Mouse (Mus musculus) adrenal gland, postnatal 25 days (tissue): ENCODE measurements around the gene C5ar2. TPM values are rescaled to one million over a fixed set of nuclear protein-coding genes. Genes with fewer than 3 reads are reported as not detected.
A peak's percentile ranks its signal among the peaks of the same experiment; 100 is the strongest.
"Not testable (repeated sequence)": the region's sequence is repeated elsewhere in the genome, so short reads cannot be mapped to it uniquely, and the experiment has no call there.

Source experiments
- DNase-seq: peaks from one replicate; pipeline ENCODE4 v3.0.0; 2021; ENCODE audit warnings: mixed read lengths
- long read RNA-seq: library from polyadenylated mRNA; stranded (forward); transcript quantifications from one replicate; pipeline ENCODE4 v2.0.0, GENCODE M21; 2021
- total RNA-seq: library from RNA; stranded (reverse); gene quantifications from 2 replicates; pipeline ENCODE4 v1.2.3, GENCODE M21; 2021

Gene C5ar2
- total RNA-seq, result 0.24 TPM in 1 of 2 replicates, not detected in the other
- long read RNA-seq, result 0 reads

DNA sequence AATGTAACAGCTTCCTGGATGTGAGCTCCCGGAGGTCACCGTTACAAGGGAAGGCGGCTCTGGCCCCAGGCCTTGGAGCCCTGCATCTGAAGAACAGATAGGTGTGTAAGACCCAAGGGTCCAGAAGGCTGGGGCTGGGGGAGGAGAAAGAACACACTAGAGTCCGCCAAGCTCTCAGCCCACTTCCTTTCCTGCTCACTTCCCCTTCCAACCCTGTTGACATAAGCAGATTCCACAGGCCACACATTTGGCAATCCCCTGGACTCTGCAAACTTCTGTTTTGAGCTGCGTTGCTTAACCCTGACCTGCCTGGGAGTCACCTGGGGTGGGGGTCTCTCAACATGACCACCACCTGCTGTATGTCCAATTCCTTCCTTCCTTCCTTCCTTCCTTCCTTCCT, at the start of gene C5ar2:
C5ar2 (minus strand) TSS at position 88 of the 400 bp plus-strand sequence.
- no peak for DNase-seq

DNA sequence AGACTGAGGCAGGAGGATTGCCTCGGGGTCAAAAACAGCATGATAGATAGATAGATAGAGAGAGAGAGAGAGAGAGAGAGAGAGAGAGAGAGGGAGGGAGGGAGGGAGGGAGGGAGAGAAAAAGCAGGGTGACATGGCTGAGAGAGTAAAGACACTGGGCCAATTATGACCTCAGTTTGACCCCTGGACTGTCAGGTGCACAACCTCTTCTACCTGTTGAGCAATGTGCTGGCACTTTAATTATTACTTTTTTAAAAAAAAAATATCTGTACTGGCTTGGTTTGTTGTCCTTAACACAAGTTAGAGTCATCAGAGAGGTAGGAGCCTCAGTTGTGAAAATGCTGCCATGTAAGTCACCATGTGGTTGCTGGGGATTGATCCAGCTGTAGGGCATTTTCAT, 43.8 kb upstream of the C5ar2 start:
- DNase-seq, result no peak

DNA sequence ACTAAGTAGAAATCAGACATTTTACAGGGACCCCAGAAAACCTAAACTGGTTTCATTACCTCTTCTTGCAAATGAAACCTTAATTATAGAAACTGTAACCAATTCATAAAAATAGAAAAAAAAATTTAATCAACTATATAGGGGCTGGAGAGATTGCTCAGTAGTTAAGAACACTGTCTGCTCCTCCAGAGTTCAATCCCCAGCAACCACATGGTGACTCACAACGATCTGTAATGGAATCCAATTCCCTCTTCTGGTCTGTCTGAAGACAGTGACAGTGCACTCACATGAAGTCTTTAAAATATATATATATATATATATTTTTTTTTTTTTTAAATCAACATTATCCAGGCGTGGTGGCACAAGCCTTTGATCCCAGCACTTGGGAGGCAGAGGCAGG, 43.1 kb upstream of the C5ar2 start:
- DNase-seq, result no peak

DNA sequence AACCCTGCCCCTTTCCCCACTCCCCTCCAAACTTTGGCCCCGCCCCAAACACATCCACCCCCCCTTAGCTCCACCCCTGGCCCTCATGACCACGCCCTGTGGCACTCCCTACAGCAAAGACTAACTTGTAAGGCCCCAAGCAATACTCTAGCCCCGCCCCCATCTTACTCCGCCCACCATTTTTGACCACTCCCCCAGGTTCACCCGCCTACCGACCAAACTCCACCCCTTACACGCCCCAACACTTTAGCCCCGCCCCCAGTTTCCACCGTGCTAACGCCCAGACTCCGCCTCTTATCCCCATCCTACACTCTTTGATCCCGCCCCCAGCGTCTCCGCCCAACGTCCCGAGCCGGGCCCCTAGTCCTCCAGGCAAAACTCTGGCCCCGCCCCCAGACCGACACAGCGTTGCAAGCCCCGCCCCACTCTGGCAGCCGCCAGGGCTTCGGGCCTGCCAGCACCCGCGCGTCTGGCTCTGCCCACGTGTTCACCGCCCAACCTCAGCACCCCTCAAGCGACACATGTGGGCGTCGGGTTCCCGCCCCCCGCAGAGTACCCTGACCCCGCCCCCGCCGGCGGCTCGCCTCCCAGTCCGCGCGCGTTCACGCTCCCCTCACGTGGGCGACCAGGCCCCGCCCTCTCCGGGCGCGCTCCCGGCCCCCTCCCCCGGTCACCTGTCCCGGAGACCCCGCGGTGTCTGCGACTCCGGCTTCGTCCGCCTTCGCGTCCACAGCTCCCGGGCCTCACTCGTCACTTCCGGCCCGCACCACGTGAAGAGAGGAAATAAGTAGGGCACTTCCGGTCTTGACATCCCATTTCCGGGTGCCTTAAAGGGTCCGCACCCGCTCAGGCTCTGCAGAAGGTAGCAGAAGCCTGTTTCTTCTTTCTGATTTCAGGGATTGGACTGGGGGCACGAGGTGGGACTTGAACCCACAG, 42.3 kb upstream of the C5ar2 start, which contains the start of gene Ccdc9:
Ccdc9 (minus strand) TSS at position 770 of the 936 bp plus-strand sequence.
- DNase-seq, result peak; percentile 100

DNA sequence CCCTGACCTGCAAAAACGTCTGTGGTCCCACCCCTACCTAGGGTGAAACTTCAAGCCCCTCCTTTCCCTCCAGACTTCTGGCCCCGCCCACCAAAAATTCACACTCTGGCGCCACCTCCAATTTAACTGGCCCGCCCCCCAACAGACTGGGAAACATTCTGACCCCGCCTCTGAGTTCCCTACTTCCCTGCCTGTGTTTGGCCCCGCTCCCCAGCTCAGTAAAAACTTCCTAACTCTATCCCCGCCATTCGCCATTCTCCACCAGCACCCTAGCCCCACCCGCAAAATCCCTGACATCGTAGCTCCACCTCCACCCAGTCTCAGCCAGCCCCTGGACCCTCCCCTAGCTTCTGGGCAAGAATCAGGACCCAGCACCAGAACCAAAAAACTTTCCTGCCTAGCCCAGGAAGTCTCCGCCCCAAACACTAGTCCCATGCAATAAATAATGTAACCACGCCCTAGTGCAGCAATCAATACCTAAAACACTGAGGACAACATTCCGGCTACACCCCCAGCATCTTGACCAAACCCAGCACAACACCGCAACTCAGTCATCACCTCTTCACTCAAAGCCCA, 41.6 kb upstream of the C5ar2 start:
- peak; percentile 54 for DNase-seq

DNA sequence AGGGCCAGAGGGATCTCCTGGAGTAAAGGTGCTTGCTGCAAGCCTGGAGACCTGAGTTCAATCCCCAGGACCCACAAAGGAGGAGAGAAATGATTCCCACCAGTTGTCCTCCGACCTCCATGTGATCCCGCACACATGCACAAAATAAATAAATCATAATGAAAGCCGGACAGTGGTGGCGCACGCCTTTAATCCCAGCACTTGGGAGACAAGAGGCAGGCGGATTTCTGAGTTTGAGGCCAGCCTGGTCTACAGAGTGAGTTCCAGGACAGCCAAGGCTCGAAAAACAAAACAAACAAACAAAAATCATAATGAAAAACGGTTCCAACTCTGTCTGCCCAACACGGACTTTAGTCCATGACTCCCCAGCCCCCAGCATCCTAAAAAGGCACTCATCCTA, 41.0 kb upstream of the C5ar2 start:
- DNase-seq, result no peak

DNA sequence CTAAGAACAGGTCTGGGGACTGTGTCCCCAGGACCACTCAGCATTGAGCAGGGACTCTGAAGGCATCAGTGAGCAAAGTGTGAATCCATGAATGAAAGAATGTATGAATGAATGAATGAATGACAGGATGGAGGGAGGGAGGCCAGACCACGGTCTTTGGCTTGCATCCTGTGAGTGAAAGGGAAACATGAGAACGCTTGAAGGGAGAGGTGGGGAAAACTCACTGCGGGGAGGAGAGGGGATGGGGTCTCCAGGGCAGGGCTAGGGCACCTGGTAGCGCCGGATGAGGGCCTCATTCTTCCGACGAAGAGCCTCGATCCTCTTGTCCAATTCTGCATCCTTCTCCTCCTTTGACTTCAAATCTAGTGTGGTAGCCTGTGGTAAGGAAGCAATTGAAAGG, 40.0 kb upstream of the C5ar2 start:
- DNase-seq, result no peak

DNA sequence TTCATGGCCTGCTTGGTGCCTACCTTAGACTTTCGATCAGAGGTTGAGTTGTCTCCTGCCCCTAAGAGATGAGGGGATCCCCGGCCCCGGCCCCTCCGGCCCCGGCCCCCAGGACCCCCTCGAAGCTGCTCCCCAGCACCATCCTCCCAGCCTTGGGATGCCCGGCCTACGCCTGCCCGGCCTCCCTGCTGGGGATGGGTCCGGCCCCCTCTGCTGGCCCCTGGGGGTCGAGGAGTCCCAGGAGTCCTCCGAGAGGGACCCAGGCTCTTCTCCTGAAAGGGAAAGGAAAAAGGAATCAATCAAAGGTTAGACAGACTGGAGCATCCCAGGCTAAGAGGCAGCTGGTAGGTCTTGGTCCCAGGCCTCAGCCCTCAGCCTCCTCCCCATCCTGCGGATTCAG, 38.4 kb upstream of the C5ar2 start:
- no peak for DNase-seq

DNA sequence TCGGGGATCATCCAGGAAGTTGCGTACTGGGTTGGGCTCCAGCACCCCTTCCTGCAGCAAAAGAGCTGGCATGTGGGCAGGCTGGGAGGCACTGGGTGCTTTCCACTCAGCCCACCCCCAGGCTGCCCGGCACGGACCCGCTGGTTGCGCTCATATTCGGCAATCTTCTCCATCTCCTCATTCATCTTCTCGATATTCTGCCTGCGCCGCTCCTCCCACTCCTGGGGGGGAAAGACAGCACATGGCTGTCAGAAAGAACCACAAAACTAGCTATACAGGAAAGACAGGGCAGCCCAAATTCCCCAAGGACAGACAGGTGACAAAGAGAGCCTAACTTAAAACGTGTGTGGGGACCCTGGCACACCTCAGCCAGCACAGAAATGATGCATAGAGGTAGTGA, 36.8 kb upstream of the C5ar2 start:
- no peak for DNase-seq

DNA sequence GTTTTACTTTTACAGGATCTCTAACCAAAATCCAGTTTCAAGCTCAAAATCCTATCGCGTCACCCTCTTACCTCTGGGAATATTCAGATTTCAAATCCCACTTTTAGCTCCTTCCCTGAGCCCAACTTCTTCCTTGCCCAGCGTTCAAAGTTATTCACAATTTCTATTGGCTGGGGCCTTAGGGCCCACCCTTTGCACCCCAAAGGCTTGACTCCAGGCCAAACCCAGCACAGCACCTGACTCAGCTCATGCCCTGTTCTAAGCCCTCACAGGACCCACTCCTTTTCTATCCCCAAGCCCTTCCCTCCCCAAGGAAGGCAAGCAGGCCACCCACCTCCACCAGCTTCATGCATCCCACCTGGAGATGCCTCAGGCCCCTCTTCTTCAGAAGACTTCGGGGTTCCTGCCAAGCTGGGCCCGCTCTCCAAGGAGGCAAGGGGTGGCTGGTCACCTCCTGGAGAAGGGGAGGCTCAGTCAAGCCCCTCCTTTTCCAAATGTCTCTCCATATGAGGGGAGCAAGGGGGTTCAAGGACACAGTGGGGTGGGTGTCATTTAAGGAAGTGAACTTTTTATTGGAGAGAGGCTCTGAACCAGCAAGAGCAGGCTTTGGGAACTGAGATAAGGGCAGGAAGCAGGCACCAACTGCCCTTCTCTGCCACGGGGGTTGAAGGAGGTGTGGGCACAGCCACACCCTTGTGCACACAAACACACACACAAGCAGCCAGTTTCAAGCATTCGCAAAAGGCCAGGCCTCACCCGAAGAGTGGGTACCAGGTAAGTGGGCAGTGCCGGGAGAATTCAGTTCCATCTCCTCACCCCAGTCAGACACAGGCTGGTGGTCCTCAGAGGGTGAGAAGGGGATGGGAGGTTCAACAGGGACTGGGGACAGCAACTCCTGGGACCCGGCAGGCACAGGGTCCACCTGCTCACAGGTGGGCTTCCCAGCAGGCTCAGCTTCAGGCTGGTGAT, 31.3 kb upstream of the C5ar2 start:
- DNase-seq, result no peak

DNA sequence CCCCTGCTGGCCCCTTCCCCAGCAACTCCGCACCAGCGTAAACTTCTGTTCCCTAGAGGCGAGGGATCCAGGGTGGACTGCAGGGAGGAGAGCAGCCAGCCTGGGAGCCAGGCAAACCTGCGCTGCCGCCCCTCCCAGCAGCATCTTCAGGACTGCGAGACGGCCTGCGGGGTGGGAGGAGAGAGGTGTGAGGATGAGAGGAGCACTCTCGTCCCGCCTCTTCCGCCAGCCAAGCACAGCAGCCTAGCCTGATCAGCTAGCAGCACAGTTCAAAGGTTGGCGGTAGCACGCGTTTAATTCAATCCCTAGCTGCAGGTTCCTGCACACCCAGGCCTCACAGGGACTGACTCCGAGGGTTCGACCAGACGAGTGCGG, 29.8 kb upstream of the C5ar2 start:
- DNase-seq, result peak; percentile 64

DNA sequence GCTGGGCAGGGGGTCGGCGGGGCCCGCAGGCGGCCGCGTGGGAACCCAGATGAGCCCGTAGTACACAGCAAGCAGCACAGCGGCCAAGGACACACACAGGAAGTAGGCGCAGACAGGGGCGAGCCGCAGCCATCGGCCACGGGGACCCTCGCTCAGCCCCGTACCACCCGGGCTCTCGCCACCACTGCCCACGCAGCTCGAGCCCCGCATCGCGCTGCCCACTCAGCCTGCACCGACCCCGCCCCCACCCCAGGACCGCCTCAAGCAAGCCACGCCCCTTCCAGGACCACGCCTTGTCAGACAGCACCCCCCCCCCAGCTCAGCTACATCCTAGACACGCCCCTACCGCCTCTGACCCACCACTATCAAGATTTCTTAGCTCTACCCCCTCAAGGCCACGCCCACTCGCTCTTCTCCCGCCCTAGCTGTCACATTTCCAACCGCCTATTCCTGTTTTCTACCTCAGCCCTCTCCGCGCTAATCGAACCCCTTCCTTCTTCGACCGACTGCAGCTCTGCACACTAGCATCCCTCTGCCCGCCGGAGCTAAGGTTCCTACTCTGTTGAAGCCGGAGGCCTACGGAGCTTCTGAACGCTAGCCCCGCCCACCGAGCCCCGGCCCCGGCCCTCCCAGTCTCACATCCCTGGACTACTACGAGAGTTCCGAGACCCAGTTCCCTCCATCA, 29.3 kb upstream of the C5ar2 start, which contains the start of gene Inafm1:
Inafm1 (minus strand) TSS at position 537 of the 685 bp plus-strand sequence.
- peak; percentile 87 for DNase-seq

DNA sequence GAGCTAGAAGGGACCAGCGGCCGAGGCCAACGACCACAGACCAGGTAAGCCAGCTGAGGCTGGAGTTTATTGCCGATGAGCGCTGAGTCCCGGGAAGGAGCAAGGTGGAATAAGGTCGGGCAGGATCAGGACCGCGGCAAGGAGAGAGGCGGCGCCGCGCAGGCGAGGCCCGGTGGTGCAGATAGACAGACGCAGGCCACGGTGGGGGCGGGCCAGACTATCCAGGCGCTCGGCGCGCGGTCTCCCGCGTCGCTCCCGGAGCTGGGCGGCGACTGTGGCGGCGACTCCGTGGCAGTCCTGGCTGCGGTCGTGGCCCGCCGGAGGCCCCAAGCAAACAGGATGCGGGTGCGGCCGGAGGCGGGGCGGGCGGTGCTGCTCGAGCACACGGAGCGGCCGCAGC, 28.7 kb upstream of the C5ar2 start:
- DNase-seq, result peak; percentile 80

DNA sequence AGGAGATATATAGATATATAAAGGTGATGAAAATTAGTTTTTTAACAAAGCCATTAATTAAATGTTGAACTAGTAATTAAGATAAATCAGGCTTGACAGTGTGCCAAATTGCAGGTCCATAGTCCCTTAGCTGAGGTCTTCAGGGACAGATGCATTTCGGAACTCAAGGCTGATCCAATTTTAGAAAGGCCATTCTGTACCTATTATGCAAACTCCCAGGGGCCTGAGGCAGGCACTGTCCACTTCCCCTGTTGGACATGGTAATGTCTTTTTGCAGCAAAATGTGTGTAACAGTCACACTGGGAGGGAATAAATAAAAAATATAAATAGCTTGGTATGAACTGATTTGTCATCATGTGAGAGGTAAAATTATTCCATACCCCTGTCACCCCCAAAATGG, 27.2 kb upstream of the C5ar2 start:
- DNase-seq, result no peak

DNA sequence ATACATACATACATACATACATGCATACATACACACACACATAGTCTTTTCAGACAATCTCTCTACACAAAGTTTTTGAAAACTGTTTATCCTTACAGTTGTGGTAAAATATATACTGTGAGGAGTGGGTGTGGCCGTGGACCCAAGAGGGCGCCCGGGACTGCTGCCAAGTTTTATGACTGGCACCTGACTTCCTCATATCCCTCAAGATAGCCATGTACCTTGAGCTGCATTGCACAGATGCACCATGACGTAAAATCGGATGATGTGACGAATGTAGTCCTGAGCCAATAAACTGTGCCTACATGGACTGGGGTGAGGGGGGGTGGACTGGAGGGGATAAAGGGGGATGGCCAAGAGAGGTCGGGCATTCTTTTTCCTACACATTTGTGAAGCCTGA, 22.6 kb upstream of the C5ar2 start:
- not testable (repeated sequence) for DNase-seq

DNA sequence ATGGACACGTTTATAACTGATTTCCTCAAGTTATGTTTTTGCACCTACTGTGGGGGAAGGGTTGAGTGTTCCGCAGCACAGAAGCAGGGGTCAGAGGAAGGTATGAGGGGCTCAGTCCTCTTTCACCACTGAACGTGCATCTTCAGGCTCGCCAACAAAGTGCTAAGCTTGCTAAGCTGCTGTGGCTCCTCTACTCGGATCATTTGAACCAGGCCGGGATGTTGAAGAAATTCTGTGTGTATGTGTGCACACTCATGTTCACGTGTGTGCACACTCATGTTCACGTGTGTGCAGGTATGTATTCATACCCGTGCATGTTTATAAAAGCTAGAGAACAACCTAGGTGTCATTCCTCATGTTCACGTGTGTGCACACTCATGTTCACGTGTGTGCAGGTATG, 21.9 kb upstream of the C5ar2 start:
- no peak for DNase-seq

DNA sequence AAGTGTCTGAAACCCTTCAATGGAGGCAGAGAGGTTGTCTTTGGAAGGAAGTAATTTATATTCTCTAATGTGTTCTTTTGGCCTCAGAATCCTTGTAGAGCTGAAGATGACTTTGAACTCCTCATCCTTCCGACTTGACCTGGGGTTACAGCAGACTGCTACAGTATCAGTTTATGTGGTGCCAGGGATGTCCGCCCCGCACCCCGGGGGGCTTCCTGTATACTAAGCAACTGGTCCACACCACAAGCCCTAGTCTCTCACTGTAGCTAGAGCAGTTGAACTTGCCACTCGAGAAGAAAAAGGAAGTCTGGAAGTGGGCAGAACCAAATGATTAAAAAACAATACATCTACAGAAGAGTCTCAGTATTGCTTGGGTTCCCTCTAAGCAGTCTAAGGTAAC, 19.9 kb upstream of the C5ar2 start:
- no peak for DNase-seq

DNA sequence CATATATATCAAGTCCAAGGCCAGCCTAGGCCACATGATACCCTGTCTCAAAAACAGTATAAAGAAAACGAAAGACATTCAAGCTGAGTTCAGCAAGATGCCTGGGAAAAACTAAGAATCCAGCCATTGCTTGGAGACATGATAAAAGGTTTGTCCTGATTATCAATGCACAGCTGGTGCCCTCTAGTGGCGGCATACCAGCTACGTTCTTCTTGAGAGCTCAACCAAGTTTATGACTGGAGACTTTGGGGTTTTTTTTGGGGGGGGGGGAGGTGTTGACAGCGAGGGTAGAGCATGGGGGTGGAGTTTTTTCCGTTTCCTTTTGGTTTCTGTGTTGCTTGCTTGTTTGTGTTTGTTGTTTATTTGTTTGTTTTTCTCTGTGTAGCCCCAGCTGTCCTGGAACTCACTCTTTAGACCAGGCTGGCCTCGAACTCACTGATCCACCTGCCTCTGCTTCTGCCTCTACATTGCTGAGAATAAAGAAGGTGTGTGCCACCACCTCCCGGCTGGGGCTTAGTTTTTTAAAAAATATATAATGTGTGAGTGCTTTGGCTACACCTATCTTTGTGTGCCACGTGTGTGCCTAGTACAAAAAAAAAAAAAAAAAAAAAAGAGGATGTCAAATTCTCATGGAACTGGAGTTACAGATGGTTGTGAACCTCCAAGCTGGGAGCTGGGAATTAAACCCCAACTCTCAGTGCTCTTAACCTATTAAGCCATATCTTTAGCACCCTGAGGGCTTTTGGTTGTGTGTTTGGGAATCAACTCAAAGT, 19.2 kb upstream of the C5ar2 start:
- DNase-seq, result peak; percentile 83

DNA sequence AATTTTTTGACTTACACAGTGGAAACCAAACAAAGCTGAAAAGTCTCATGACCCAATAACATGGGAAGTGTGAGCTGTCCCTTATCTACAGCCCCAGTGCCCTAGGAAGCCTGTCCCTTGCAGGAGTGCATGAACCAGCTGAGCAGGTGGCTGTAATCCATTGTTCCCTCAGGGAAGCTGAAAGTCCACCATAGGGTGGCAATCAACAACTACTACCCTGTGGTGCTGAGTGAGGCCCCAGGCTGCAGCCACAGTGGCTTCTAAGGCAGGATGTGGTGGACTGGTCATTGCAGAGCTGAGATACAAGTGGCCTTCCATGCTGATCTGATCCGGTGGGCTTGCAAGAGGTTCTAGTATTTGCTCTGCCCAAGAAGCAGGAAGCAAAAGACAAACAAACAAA, 17.1 kb upstream of the C5ar2 start:
- no peak for DNase-seq

DNA sequence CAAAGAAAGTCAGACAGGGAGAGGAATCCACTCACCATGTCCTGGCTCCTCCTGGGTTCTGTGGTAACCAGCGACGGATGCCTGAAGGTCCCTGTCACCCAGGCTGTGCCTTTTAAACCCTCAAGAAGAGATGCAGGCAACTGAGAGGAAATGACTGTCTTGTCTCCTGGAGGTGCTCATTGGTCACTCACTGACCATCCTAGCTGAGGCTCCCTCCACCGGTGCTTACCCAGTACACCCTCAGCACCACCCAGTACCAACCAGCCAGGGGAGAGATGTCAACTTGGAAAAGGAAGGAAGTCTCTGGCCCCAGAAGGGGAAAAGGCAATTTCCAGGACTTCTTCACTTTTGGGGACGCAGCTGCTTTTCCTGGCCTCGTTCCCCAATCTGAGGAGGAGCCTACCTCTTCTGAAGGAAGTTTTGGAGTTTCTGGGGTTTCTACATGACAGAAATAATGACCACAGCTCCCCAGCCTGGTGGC, 15.2 kb upstream of the C5ar2 start, which contains the start of gene C5ar1:
C5ar1 (minus strand) TSS at position 431 of the 481 bp plus-strand sequence.
- DNase-seq, result no peak

DNA sequence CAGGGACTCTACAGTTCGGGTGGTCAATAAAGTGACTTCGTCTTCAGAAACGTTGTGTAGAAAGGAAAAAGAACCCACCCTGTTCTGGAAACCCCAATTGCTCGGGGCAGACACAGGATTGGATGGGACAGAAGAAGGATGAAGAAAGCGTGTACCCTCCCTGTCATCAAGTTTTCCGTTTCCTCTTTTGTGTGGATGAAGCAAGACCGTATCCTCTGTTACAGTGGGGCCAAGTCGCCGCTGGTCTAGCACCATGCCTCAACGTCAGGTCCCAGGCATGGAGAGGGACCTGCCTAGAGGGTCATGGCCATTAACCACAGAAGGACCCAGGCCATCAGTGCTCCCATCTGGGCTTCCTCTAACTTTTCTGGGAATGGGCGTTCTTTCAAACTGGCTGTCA, 13.9 kb upstream of the C5ar2 start:
- DNase-seq, result no peak
